Mouse (Mus musculus): ENCODE data around the gene A430005L14Rik.
"Not testable (repeated sequence)": the region's sequence is repeated elsewhere in the genome, so short reads cannot be mapped to it uniquely, and the experiment has no call there.

Gene A430005L14Rik

DNA sequence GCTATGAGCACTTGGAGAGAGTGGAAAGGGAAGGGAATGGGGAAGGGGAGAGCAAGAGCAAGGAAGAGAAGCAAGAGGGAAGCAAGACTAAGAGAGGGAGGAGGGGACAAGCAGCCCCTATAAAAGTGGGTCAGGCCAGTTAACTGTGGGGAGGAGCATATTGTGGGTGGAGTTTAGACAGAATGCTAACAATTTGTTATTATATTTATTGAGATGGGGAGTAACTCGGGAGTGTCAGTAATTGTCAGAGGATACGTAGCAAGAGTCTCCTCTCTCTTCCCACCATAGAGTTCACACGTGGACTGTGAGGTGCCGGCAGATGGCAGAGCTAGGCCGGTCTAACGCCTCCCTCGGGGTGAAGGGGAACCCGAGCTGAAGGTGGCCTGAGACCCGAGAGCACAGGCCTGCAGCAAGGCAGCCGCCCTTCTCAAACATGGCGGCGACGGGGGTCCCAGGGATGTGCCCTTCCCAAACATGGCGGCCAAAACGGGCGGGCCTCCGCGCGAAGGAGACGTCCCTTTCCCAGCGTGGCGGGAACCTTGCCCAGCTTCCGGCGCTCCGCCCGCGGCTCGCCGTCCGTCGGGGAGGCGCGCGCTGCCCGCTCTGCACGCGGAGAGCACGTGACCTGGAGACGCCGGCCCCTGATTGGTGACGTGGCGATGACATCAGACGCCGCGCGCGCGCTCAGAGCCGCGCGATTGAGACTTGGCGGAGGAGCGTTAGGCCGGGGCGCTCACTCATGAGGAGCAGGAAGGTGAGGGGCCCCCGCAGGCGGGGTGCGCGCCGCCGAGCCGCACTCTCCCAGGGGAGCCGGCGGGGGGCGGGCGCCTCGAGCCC lies at the start of gene A430005L14Rik:
A430005L14Rik (plus strand) TSS at position 669 of the 837 bp plus-strand sequence.
- peak; percentile 99 for DNase-seq

GRCm38 (mm10) chr4:153907573-153907972 lies 49.5 kb upstream of the A430005L14Rik start:
- DNase-seq = peak; percentile 32

- DNase-seq = no peak
These were observed 43.4 kb upstream of the A430005L14Rik start for GRCm38 (mm10) chr4:153913635-153914034.

- DNase-seq = no peak
These were observed 39.1 kb upstream of the A430005L14Rik start for GRCm38 (mm10) chr4:153917773-153918500.

GRCm38 (mm10) chr4:153920517-153921233 lies 36.4 kb upstream of the A430005L14Rik start:
- DNase-seq = no peak

DNA sequence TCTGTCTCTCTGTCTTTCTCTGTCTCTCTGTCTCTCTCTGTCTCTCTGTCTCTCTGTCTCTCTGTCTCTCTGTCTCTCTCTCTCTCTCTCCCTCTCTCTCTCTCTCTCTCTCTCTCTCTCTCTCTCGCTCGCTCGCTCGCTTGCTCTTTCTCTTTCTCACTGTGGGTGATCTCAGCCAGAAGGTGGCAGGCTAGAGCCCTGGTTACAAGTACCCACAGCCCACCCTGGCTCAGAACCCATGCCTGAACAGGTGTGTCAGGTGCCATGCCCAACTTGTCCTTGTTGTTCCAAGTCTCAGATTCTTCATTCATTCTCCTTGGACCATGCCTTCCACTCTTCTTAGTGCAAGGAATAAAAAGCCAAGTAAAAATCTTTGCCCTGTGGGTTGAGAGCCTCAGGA lies 34.9 kb upstream of the A430005L14Rik start:
- DNase-seq = not testable (repeated sequence)

DNA sequence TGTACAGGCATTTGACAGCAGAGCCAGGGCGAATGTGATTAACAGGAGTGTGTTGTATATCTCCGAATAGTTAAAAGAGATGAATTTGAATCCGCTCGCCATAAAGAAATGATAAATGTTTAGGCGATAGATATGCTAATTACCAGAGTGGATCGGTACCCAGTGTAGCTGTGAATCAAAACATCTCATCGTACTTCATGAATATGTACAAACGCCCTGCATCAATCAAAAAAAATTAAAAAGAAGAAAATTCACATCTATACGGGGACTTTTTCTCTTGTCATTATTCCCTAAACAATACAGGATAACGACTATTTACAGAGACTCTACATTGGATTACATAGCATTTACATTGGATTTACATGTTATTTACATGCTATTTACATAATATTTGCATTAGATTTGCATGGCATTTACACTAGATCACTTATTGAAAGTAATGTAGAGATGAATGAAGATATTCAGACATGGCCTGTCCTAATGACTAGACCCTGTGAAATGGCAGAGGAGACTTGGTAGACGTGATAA lies 28.2 kb upstream of the A430005L14Rik start:
- no peak for DNase-seq

- no peak for DNase-seq
These were observed 27.6 kb upstream of the A430005L14Rik start for GRCm38 (mm10) chr4:153929425-153929824.

DNA sequence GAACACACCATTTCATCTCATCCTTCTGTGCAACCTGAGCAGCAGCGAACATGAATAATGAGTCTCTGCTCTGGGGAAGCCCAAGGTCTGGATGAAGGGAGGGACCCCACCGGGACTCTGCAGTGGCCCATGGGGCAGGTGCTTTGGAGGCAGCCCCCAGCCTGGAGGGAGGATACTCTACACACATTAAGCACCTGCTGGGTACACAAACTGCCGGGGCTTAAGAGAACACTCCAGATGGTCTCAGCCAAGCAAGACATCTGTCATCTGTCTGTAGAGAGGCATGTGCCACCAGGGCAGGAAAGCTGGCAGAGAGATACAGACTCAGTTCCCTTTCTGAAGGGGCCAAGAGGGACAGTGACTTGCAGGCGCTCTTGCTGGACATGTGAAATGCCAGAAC lies 27.1 kb upstream of the A430005L14Rik start:
- no peak for DNase-seq

DNA sequence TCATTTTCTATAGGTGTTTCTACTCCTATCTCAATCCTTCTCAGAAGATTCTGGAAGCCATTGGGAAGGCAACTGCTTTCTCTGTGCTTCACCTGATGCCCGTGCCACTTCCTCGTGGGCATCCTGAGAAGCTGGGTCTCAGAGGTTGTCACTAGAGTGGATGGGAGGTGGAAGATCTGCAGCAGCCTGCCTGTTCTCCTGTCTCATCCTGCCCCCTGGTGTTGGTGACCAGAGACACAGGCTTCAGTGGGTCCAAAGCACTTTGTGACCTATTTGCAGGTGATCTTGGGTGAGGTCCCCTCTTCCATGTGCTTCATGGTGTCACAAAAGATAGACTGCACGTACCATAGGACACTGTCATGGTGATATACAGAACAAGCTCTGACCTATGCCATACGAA lies 13.8 kb upstream of the A430005L14Rik start:
- peak; percentile 61 for DNase-seq

- no peak for DNase-seq
These were observed 12.8 kb upstream of the A430005L14Rik start for GRCm38 (mm10) chr4:153944261-153944660.

DNA sequence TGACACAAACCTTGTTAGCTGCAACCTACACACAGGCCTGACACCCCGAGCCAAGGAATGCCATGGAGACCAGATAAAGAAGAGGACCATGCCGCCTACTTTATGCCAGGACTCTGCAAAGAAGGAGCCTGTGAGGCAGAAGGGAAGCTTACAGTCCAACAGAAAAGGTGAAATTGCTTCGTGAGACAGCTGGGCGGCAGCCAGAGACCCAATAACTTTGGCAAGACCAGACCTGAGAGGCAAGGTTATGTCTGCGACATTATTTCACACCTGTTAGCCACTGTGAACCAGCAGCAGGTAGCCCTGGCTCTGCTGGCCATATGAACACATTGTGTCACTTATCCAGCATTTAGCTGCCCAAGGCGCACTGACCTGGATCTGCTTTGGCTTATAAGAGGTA lies 11.3 kb upstream of the A430005L14Rik start:
- DNase-seq = no peak

DNA sequence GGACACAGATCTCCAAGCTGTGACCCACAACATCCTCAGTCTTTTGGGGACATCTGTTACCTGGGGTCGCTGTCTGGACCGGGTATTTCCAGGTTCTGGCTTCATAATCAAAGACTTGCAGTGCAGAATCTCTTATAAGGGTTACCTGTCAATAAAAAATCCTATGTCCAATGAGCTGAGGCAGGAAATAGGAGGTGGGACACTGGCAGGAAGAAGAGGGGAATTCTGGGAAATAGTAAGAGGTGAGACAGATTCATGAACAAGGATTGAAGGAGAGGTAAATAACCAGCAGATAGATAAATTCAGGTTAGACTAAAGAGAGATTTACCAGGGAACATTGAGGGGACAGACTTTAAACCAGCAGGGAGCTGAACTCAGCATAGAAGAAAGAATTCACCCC lies 6.7 kb upstream of the A430005L14Rik start:
- DNase-seq = no peak

GRCm38 (mm10) chr4:153951150-153951549 lies 5.9 kb upstream of the A430005L14Rik start:
- no peak for DNase-seq

DNA sequence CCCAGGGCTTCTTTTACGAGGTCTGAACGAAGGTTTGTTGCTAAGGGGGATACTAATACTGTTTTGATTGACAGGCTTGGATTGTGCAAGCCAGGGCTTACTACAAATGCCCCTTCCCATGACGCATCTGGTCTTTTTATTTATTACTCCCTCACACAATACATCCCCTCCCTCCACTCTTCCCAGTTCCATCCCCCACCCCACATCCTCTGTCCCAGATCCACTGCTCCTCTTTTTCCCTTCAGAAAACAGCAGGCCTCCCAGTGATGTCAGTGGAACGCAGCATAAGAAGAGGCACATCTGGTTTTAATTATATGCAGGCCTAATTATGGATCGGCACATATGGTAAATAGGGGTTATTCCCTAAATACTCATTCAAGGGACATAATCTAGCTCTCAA lies 5.3 kb upstream of the A430005L14Rik start:
- DNase-seq = no peak

DNA sequence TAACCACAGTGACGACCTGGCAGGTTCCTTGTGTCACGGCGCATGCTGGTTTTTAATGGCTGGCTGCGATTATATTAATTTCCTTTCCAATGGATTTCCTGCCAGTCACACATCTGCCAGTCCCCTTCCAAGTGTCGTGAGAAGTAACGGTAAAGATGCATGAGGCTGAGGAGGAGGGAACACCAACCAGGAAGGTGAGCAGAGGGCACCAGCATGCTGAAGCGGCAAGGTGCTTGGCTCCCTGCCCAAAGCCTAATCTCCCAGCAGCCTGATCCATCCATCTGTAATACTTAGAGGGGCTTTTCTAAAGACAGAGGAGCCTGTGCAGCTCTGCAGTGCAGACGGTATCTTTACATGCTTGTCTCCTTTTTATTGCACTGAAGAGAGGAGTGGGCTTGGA lies 1.4 kb upstream of the A430005L14Rik start:
- DNase-seq = no peak

- DNase-seq = peak; percentile 22
These were observed 610 bp downstream of the A430005L14Rik start for GRCm38 (mm10) chr4:153957444-153958250.

DNA sequence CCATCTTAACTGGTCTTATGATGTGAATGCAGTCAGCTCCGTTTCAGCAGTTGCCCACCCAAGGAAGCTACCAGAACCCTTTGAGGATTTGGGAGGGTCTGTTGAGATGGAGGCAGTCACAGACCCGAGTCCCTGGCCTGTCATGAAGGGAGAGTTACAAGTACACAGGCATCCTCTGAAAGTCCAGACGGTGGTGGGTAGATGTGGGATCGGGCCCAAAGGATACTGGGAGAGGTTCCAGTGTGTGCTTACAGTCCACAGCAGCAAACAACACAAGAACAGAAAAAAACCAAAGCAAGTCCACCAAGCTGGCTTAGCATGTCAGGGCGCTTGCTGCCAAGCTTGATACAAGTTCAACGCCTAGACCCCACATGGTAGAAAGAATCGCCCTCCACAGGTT lies 5.6 kb downstream of the A430005L14Rik start:
- DNase-seq = no peak

DNA sequence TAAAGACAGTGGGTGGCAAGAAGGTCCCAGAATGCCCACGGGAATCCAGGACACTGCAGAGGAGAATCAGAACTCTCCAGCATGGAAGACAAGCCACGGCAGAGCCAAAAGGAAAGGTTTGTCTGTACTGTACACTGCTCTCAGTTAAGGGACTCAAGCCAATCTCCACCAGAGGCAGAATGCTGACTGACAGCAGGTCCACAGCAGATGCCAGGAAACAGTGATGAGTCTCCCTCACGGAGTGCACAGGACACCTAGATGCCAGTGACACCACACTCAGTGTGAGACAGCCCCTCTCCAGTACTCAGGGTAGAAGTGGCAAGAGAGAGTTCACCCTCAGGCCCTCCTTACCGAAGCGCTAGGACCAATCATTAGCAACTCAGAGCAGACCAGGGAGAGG lies 9.6 kb downstream of the A430005L14Rik start:
- no peak for DNase-seq

DNA sequence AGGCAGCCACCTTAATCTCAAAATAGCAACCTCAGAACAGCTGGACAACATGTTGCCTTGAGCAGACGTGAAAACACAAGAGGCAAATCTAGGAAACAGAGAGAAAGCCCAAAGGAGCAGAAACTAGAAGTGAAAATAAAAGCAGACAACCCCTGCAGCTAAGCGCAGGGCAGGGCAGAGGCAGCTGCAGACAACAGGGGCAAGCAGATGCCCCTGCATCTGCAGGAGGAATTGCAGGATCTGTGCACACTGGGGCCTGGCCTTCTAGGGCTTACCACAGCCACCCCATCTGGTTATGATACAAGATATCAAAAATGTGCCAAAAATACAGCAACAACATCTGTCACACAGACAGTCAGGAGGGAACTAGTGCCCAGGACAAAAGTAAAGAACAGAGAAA lies 10.5 kb downstream of the A430005L14Rik start:
- no peak for DNase-seq

GRCm38 (mm10) chr4:153968063-153968462 lies 11.0 kb downstream of the A430005L14Rik start:
- no peak for DNase-seq
